Mouse (Mus musculus) right cerebral cortex, postnatal 4 days (tissue): Measurements from ENCODE around the gene Ank3.
A peak's percentile ranks its signal among the peaks of the same experiment; 100 is the strongest.
"Not testable (repeated sequence)": the region's sequence is repeated elsewhere in the genome, so short reads cannot be mapped to it uniquely, and the experiment has no call there.

Experiments
- DNase-seq: peaks from one replicate; pipeline ENCODE4 v3.0.0-alpha.2; 2022

The Ank3 gene

GRCm38 (mm10) chr10:69859848-69860479, 461.4 kb downstream of the Ank3 start:
- DNase-seq: no peak

DNA sequence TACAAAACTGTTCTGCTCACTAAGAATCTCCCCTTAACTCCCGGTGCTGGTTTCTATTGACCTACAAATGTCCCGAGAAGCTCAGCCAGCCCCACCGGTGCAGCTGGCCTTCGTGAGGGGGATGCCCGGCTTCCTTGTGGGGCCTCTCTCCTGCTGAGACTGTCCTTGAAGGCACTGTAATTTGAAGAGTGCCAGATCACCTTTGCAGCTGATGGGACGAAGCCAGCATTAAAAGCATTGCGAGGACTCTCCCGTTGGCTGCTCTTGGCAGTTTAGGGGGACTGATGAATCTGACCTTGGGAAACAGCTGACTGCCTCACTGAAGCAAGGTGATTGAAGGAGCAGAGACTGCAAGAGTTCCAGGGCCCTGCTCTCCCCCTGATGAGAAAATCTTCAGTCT, 464.3 kb downstream of the Ank3 start:
- DNase-seq: no peak

DNA sequence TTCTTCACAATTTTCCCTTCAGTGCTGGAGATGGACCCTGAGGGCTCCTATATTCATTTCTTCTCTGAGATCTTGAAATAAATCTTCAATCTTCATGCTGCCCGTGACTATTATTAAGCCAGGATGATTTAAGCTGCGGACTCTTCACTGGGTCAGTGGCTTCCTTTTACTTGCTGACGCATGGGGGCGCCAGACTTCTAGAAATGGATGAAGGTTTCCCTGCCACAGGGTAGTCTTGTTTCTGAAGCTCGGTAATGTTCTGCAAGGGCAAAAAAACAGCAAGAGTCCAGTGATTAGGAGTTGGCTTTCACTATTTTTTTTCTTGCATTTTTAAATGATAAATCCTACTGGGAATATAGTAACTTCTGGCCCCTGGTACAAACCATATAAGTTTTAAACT, 471.8 kb downstream of the Ank3 start:
- DNase-seq: peak; percentile 83

GRCm38 (mm10) chr10:69870947-69871346, 472.4 kb downstream of the Ank3 start:
- no peak for DNase-seq

GRCm38 (mm10) chr10:69872182-69872741, 473.7 kb downstream of the Ank3 start:
- DNase-seq: no peak

DNA sequence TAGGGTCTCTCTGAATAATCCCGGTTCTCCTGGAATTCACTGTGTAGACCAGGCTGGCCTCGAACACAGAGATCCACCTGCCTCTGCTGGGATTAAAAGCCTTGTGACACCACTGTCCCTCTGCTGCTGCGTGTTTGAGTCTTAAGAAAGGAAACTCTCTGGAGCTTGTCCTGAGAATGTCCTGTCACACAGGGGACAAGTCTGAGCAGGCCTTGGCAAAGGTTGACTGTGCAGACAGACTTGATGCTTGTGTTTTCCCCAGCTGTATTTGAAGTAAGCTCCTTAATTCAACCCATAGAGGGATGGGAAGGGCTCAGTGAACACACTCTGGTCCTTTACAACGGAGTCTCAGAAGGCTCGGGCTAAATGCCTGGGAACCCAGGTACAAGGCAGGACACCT, 474.3 kb downstream of the Ank3 start:
- DNase-seq: no peak

GRCm38 (mm10) chr10:69874806-69875205, 476.2 kb downstream of the Ank3 start:
- no peak for DNase-seq

- no peak for DNase-seq
Observed at GRCm38 (mm10) chr10:69883935-69884680, 485.5 kb downstream of the Ank3 start.

- DNase-seq: no peak
Observed at GRCm38 (mm10) chr10:69888399-69888798, 489.8 kb downstream of the Ank3 start.

- DNase-seq: peak; percentile 75
Observed at GRCm38 (mm10) chr10:69889779-69890178, 491.2 kb downstream of the Ank3 start.

DNA sequence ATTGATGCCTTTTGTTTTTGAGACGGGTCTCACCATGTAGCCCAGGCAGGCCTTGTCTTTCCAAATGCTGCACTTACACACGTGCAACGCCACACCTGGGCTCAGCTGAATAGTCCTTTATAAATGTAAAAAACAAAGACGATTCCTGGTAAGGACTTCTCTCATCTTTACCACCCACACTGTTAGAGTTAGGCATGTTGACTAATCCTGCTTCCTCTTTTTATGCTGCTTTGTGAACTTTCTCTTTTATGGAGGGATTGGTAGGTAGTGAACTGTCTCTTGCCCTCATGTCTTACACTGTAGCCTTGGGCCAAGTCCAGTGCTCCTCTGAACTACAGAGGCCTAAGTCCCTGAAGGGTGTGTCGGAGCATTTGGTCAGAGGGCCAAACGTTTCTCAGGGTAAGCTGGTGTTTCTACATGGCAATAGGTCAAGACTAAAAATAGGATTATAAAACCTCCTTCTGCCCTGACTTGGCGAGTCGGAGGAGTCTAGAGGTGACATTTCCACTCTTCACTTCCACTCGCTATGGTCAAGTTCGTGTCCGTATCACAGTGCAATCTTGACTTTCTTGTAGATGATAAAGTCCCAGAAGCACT, 491.9 kb downstream of the Ank3 start:
- DNase-seq: no peak

GRCm38 (mm10) chr10:69892162-69892561, 493.6 kb downstream of the Ank3 start:
- no peak for DNase-seq

DNA sequence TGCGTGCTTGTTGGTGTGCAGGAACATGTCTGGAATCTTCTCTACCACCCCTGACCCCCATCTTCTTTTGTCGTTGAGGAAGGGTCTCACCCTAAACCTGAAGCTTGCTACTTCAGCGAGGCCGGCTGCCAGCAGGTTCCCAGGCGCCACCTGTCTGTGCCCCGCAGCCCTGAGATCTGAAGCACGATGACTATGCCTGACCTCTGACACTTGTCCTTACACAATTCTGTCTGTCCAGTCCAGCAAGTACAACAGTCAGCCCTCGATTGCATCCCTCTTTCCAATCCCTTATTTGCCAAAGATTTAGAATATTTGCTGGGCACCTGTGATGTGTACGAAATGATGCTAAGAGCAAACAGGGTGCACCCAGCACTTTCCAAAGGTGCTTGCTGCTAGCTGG, 497.0 kb downstream of the Ank3 start:
- no peak for DNase-seq

DNA sequence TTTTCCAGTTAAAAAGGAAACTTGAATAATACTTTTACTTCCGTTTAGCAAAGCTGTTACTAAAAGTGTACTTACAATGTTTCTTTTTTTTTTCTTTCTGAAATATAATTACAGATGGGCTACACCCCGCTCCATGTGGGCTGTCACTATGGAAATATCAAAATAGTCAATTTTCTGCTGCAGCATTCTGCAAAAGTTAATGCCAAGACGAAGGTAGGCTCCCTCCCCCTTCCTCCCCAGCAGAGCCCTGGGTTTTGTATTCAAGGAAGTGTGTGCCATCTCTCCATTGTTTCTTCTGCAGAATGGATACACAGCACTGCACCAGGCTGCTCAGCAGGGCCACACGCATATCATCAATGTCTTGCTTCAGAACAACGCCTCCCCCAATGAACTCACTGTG, 499.4 kb downstream of the Ank3 start:
- DNase-seq: no peak

- no peak for DNase-seq
Observed at GRCm38 (mm10) chr10:69898821-69899220, 500.2 kb downstream of the Ank3 start.

- no peak for DNase-seq
Observed at GRCm38 (mm10) chr10:69899788-69900187, 501.2 kb downstream of the Ank3 start.

DNA sequence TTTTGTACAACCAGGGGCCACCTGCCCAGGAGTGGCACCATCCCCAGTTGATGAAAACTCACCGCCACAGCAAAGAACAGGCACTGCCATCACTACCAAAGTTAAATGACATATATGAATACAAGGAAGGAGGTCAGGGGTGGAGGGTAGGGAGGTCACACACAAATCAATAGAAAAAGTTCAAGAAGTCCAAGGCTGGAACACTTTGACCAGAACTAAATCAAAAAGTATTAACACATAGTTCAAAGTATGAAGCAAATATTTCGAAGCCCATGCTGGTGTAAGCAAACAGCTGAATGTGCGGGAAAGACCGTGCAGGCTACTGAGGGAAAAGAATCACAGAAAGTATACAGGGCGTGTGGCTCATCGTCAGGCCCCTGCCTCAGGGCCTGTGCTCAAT, 503.5 kb downstream of the Ank3 start:
- no peak for DNase-seq

GRCm38 (mm10) chr10:69904321-69904720, 505.7 kb downstream of the Ank3 start:
- no peak for DNase-seq

DNA sequence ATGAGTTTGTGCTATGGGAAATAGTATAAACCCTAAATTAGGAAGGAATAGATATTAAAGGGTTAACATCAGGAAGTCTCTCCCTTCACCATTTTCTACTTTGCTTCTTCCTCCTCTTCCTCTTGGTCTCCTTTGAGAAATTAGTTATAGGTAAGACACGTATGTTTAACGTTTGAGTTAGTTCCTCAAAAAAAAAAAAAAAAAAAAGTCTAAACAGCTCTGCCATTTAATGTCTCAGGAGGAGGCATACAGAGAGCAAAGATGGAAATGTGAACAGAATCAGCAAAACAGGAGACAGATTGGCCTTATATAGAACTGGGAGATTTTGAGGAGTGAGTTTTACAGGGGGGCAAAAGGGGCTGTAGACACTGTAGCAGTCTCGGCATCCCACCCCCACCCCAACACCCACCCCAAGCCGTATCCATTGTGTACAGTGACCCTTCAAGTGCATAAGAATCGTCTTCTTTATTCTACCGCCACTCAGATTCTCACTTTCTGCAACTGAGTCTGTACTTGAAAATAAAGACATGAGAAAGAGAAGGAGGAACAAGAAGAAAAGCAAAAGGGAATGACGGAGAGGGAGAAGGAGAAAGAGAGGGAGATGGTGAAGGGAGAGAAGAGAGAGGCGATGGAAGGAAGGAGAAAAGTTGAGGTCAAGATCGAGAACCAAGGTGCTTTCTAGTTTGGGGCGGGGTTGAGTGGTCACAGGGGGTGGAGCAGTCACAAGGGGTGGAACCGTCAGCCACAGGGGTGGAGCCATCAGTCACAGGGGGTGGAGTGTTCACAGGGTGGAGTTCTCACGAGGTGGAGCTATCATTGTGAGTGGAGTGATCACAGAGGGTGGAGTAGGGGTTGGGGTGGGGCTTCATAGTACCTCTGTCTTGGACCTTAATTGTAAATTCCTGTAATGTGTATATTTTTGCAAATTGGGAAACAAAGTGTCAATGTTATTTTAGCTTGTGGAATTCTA, 509.5 kb downstream of the Ank3 start:
- no peak for DNase-seq

- no peak for DNase-seq
Observed at GRCm38 (mm10) chr10:69909856-69910255, 511.3 kb downstream of the Ank3 start.

- not testable (repeated sequence) for DNase-seq
Observed at GRCm38 (mm10) chr10:69910304-69910703, 511.7 kb downstream of the Ank3 start.

GRCm38 (mm10) chr10:69910726-69911125, 512.2 kb downstream of the Ank3 start:
- DNase-seq: not testable (repeated sequence)

- no peak for DNase-seq
Observed at GRCm38 (mm10) chr10:69915566-69915965, 517.0 kb downstream of the Ank3 start.
